Mouse (Mus musculus) cortical plate, adult 2 months (tissue): ENCODE data around the gene Bicd2. TPM values are rescaled to one million over a fixed set of nuclear protein-coding genes. Genes with fewer than 3 reads are reported as not detected.

ENCODE experiments used
- H3K27ac ChIP-seq: fragments of 200-500 bp; 2 replicates; pipeline ENCODE4 v1.5.1; 2012; ENCODE audit warnings: low read length, control low read depth, inconsistent platforms; ENCODE audit not compliant: insufficient read depth
- H3K4me1 ChIP-seq: fragments of 200-500 bp; 2 replicates; pipeline ENCODE4 v1.6.1; 2011; ENCODE audit warnings: low read length; ENCODE audit not compliant: control insufficient read depth, insufficient read depth
- H3K4me3 ChIP-seq: fragments of 200-500 bp; 2 replicates; pipeline ENCODE4 v1.5.1; 2011; ENCODE audit warnings: mild to moderate bottlenecking, low read length, control low read depth; ENCODE audit not compliant: insufficient read depth
- CTCF ChIP-seq: fragments of 200-500 bp; IDR thresholded peaks from 2 replicates; pipeline ENCODE4 v1.5.1; 2011; ENCODE audit warnings: mild to moderate bottlenecking, control low read depth, low read length; ENCODE audit not compliant: insufficient read depth; ENCODE audit errors: extremely low read depth
- POLR2A ChIP-seq: fragments of 200-500 bp; IDR thresholded peaks from 2 replicates; pipeline ENCODE4 v1.6.1; 2011; ENCODE audit warnings: mild to moderate bottlenecking, low read length, control low read depth; ENCODE audit not compliant: insufficient read depth; ENCODE audit errors: extremely low read depth
- polyA plus RNA-seq: library from polyadenylated mRNA; depleted of rRNA; stranded (reverse); fragments of >200 nt; gene quantifications from 2 replicates; pipeline ENCODE4 v1.2.3, GENCODE M21; 2012; rRNA removed

Bicd2 gene
- polyA plus RNA-seq = 49.5 and 52.0 TPM in 2 replicates

DNA sequence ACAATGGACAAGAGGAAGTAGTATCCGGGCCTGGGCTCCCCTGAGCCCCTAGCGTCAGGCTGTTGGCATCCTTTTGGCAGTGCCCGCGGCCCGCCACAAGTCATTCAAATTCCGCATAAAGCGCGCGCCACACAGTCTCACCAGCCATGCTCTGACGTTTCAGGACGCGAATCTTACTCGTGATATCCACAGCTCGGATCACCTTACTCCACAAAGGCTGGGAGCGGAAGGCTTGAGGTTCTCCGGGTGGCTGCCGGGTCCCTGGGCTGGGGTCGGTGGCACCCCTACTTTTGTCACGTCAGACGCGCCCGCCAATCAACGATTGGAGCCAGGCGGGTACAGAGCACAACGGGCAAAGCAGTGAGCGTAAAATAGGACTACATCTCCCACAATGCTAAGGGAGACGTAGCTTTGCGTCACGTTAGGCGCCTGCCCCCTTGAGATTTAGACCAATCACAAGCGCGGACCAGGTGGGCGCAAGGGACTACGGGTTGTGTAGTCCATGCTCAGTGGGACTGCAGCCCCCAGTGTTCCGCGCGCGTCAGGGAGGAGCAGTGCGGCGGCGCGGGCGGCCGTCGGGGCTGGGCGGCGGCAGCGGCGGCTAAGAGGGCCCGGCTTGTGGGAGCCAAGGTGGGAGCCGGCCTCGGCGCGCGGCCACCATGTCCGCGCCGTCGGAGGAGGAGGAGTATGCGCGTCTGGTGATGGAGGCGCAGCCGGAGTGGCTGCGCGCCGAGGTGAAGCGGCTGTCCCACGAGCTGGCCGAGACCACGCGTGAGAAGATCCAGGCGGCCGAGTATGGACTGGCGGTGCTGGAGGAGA lies at the start of gene Bicd2:
TSS of gene Bicd2 (plus strand) at position 574 of the 819 bp plus-strand sequence.
- Histone ChIP-seq H3K27ac (peak within 1 kb of the TSS; percentile 25), H3K4me1 (peaks cover 15% of the 10 kb centered on the region), H3K4me3 (peak within 1 kb of the TSS; percentile 66)
- TF ChIP-seq POLR2A = peak; percentile 80
- TF ChIP-seq CTCF = no peak

DNA sequence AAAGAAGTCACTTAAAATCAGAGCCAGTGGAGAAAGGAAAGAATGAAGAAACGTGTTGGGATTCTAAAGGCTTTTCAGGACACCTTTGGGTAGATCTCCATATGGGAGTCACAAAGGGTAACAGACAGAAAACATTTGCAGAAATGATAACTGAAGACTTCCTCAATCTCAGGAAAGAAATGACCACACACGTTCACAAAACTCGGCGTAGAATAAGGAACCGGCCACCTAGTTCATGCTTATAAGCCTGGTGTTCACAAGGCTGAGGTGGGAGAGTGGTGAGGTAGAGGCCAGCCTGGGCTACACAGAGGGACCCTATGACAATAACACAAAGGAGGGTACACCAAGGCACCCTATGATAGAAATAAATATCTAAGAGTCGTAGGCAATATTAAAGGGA lies 49.4 kb upstream of the Bicd2 start:
- Histone ChIP-seq H3K4me3 (no peak overlapping the region), H3K4me1 (no peaks in the 10 kb centered on the region), H3K27ac (no peak overlapping the region)
- TF ChIP-seq POLR2A (no peak), CTCF (no peak)

DNA sequence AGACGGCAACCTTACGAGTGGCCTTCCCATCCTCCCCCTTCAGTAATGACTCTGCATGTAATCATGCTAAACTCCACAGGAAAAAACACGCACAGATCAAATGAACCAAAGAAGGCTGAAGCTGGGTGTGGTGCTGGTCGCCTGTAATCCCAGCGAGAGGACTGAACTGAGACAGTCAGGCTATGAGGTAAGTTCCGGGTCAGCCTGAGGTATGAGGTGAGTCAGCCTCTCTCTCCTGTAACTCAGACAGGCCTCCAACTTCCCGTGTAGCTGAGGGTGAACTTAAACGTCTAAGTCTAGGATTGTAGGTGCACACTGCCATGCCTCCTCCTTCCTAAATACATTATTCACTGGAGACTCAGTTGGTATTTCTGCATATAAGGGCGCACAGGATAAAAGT lies 47.3 kb upstream of the Bicd2 start:
- Histone ChIP-seq H3K27ac (no peak overlapping the region), H3K4me1 (no peaks in the 10 kb centered on the region), H3K4me3 (no peak overlapping the region)
- TF ChIP-seq CTCF (no peak), POLR2A (no peak)

DNA sequence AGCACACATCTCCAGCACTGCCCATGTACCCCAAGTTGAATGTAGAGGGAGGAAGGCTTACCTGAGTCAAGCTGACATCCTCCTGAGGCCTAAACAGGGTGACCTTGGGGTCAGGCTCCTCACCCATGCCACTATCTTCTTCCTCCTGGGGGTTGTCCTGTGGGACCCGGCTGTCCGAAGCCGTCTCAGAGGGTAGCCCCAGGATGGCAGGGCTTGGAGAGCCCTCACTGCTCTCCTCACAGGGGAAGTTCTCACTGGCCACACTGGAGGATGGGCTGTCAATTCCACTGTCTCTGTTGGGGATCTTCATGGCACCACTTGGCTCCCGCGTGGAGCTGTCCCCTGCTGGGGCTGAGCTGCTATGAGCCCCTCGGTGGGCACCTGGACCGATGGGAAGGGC lies 45.1 kb upstream of the Bicd2 start:
- TF ChIP-seq CTCF = no peak
- no peak for TF ChIP-seq POLR2A
- H3K4me1 ChIP-seq = no peaks in the 10 kb centered on the region
- no peak overlapping the region for H3K4me3 ChIP-seq
- no peak overlapping the region for H3K27ac ChIP-seq

DNA sequence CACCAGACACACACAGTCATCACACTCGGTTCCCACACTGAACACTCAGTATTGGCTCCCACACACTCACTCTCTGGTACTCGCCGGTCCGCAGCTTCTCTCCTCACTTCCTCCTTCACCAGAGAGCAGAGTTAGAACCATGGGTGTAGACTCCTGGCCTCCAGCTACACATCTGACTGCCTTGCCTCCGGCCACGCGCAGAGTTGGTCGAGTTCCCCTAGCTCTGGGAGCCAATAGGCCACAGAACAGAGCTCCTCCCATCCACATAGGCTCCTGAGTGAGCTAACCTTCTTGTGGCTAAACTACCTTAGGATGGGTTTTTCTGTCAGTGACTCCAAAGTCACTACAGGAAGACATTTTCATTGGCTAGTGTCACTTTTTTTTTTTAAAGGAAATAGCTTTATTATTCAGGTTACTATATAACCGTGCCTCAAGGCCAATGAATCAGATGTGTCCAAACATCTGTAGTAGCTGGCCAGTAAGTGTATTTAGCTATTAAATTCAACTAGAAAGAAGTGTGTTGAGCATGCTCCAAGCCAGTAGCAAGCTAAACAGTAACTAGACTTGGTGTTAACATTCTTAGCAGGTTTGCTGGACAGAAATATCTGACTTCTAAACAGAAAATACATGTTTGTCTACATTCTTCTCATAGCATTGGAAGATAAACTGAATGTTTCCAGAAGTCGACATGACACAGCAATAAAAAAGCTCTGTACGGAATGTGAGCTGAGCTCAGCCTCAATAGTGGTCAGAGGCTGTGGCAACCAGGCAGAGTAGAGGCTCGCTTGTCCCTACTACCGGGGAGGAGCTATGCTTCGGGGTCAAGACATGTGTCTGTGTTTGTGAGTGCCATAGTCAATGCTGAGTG lies 42.6 kb upstream of the Bicd2 start:
- Histone ChIP-seq H3K4me3 (no peak overlapping the region), H3K4me1 (no peaks in the 10 kb centered on the region), H3K27ac (no peak overlapping the region)
- TF ChIP-seq POLR2A = no peak
- TF ChIP-seq CTCF = no peak

DNA sequence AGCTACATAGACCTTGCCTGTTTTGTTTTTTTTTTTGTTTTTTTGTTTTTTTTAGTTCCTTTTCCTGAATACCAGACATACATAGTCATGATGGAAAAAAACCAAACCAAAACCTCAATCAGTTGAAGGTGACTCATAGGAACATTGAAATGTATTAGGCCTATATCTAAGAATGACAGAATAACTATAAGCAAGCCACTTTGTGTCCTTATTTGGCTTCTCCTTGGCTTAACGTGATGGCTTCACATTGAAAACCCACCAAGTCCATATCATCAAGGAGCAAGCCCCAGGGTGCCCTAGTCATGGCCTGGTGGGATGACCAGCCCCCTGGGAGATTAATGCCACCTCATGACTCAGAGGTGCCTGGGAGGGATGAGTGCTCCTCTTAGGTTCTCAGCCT lies 40.6 kb upstream of the Bicd2 start:
- no peak for TF ChIP-seq CTCF
- no peak for TF ChIP-seq POLR2A
- H3K4me1 ChIP-seq = no peaks in the 10 kb centered on the region
- no peak overlapping the region for H3K4me3 ChIP-seq
- no peak overlapping the region for H3K27ac ChIP-seq

DNA sequence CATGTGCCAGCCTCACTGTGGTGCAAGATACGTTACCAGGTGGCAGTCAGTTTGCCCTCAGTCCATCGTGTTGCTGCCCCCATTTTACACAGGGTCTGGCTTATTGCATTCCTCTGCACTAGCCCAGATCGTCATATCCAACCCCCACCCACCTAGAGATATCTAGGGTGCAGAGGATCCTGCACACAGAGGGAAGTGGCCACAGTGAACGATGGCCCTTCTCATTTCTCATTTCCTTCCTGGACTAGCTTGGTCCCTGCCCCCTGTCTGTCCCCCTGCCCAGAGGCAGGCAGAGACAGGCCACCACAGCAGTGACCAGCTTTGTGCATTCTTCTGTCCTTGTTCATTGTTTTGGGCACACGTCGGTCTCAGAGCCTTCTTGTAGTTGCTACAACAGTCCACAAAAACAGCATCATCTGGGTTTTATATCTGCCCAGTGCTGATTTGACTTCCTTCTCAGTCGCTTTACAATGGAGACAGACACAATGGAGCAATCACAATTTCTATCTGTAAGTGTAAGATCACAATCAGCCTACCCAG lies 34.5 kb upstream of the Bicd2 start:
- H3K27ac ChIP-seq = peak overlapping the region; percentile 75
- TF ChIP-seq POLR2A (no peak), CTCF (no peak)
- H3K4me3 ChIP-seq = no peak overlapping the region
- H3K4me1 ChIP-seq = no peaks in the 10 kb centered on the region

DNA sequence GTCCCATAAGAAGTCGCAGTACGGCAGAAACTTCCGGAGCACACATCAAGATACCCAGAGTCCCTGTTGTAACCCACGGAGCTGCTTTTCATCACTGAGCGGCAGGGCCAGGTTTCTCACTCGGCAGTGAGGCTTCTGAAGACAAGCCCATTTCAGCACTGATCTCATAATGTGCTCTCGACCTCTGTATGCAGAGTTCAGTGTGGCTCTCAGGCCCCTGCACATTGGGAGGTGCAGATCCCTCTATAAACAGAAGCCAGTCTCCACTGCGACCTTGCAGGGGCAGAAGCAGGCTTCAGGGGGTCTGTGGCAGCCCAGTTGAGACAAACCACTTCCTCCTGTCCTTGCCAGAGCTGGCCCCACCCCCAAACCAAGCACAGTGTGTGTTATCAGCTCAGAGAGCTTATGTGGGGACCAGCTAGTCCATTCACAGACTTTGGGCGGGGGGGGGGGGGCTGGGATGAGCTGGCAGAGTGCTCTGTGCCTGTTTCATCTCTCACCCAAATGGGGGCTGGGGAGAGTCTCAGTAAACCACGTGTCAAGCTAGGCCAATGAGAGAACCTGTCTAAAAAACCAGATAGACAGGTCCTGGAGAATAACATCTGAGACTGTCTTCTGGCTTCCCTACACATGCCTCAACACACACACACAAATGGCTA lies 33.9 kb upstream of the Bicd2 start:
- H3K27ac ChIP-seq = peak overlapping the region; percentile 82
- H3K4me3 ChIP-seq = no peak overlapping the region
- no peaks in the 10 kb centered on the region for H3K4me1 ChIP-seq
- TF ChIP-seq CTCF (no peak), POLR2A (no peak)

DNA sequence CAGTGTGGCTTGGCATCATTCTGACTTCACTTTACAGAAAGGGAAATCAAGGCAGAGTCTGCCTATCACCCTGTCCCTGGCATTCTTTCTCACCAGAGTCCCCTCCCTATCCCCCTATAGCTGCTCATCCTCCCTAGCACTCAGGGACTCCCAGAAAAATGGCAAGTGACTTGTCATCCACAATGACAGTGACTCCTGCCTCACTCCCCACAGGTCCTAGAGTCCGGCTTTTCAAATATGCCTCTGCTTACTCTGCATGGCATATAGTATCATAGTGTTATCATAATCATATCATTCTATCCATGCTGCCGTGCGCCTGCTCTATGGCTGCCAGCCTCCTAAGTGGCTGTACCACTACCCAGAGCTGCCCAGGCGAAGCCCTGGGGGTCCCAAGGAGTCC lies 33.2 kb upstream of the Bicd2 start:
- peak overlapping the region; percentile 82 for H3K27ac ChIP-seq
- no peaks in the 10 kb centered on the region for H3K4me1 ChIP-seq
- H3K4me3 ChIP-seq = no peak overlapping the region; the same call in 1 of the 2 replicates
- TF ChIP-seq CTCF (no peak), POLR2A (no peak)
